Mouse (Mus musculus) stomach, postnatal 0 days (tissue): ENCODE results near the gene Clic4.

Source experiments
- CTCF ChIP-seq: IDR thresholded peaks from 2 replicates; pipeline ENCODE4 v1.5.1; 2016; ENCODE audit warnings: antibody characterized with exemption, low read depth, mild to moderate bottlenecking, moderate library complexity
- EP300 ChIP-seq: optimal IDR thresholded peaks from 2 replicates; pipeline ENCODE3; 2016; ENCODE audit warnings: antibody characterized with exemption

- TF ChIP-seq CTCF (no peak), EP300 (no peak)
Observed at GRCm38 (mm10) chr4:135223808-135224207, 48.8 kb downstream of the Clic4 start.
